ENCODE assay signal across 27 mouse cellular contexts in the genomic region with DNA sequence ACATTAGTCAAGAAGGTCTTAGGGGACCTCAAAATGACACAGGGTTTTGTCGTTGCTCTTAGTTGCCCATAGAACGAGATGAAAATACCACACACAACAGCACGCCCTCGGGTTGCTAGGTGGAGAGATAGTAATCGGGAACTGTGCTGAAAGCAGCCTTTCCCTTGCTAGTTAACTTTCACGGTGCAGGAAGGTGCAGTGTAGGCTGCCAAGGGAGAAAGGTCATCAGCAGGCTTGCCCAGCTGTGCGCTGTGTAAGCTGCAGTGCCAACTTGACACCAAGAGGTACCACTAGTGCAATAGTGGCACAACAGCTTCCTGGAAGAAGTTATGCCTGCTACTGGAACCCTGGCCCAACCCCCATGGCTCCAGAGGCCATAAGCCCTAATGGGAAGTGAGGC. TPM values are rescaled to one million over a fixed set of nuclear protein-coding genes. Genes with fewer than 3 reads are reported as not detected.
DNase-seq lines count a peak whose midpoint lies in the region; ATAC-seq and TF ChIP-seq lines count a peak whose summit lies in the region.
"Had no signal": no experiment of that assay in that cellular context is flagged by ENCODE, and none has a peak within 500 bp of the region (broad histone marks: within the 10 kb centered on the region; RNA-seq: fewer than 3 reads in every experiment).

No protein-coding gene starts in this region.

- no peak overlapping the region for H3K4me2 ChIP-seq in liver, embryonic 12.5 days
- H3K4me2 ChIP-seq in lung, postnatal 0 days (replicated peaks; ENCODE audit: low read depth, low read length): no peak overlapping the region
- H3K4me2 ChIP-seq: embryonic facial prominence, embryonic 13.5 days; heart, embryonic 11.5 days; hindbrain, embryonic 13.5 days; intestine, embryonic 15.5 days had no signal

- no peaks in the 10 kb centered on the region for H3K9me3 ChIP-seq in liver, embryonic 12.5 days (replicated peaks)
- H3K9me3 ChIP-seq in lung, postnatal 0 days (ENCODE audit: low read length): no peaks in the 10 kb centered on the region
- H3K9me3 ChIP-seq: embryonic facial prominence, embryonic 10.5 days; embryonic facial prominence, embryonic 13.5 days; hindbrain, embryonic 10.5 days; hindbrain, embryonic 13.5 days; intestine, embryonic 15.5 days had no signal

- no peaks in the 10 kb centered on the region for H3K4me1 ChIP-seq in liver, adult 2 months (ENCODE audit: control insufficient read depth, insufficient read depth, low read length)
- H3K4me1 ChIP-seq in liver, embryonic 12.5 days: no peaks in the 10 kb centered on the region
- H3K4me1 ChIP-seq in olfactory bulb, adult 2 months (ENCODE audit: control insufficient read depth, insufficient read depth, low read length): no peaks in the 10 kb centered on the region
- no peaks in the 10 kb centered on the region for H3K4me1 ChIP-seq in lung, postnatal 0 days (ENCODE audit: insufficient read depth, low read depth, low read length)
- H3K4me1 ChIP-seq: embryonic facial prominence, embryonic 10.5 days; embryonic facial prominence, embryonic 13.5 days; intestine, embryonic 15.5 days had no signal

- no peaks in the 10 kb centered on the region for H3K79me2 ChIP-seq in liver, adult 2 months (ENCODE audit: control insufficient read depth, insufficient read depth, low read length)

- 34% methylated on average over 7 of the region's 7 CpGs for WGBS in liver, adult 2 months
- WGBS in liver, embryonic 12.5 days (ENCODE audit: insufficient replicate concordance): 66% methylated on average over 7 of the region's 7 CpGs
- 87% methylated on average over 7 of the region's 7 CpGs for WGBS in olfactory bulb, adult 2 months
- WGBS in lung, postnatal 0 days: 86% methylated on average over 7 of the region's 7 CpGs

- H3K27ac ChIP-seq in gastrocnemius, adult 2 months: peak overlapping the region; percentile 78
- no peak overlapping the region for H3K27ac ChIP-seq in liver, adult 2 months (replicated peaks; ENCODE audit: insufficient read depth, low read depth, low read length)
- no peak overlapping the region for H3K27ac ChIP-seq in liver, embryonic 12.5 days
- H3K27ac ChIP-seq in olfactory bulb, adult 2 months (ENCODE audit: insufficient read depth, low read depth, low read length): peak overlapping the region; percentile 6; the same call in 1 of the 2 replicates
- no peak overlapping the region for H3K27ac ChIP-seq in lung, postnatal 0 days (ENCODE audit: low read length)
- H3K27ac ChIP-seq: embryonic facial prominence, embryonic 10.5 days; embryonic facial prominence, embryonic 13.5 days; hindbrain, embryonic 10.5 days; hindbrain, embryonic 13.5 days; intestine, embryonic 15.5 days had no signal

- H3K36me3 ChIP-seq in liver, adult 2 months (ENCODE audit: control insufficient read depth, insufficient read depth, low read length): no peaks in the 10 kb centered on the region
- H3K36me3 ChIP-seq in liver, embryonic 12.5 days: no peaks in the 10 kb centered on the region
- H3K36me3 ChIP-seq in lung, postnatal 0 days (ENCODE audit: insufficient read depth, low read length): no peaks in the 10 kb centered on the region
- H3K36me3 ChIP-seq: embryonic facial prominence, embryonic 10.5 days; embryonic facial prominence, embryonic 13.5 days; hindbrain, embryonic 10.5 days; hindbrain, embryonic 13.5 days; intestine, embryonic 15.5 days had no signal

- H3K4me3 ChIP-seq in gastrocnemius, adult 2 months: no peak overlapping the region
- no peak overlapping the region for H3K4me3 ChIP-seq in liver, adult 2 months (ENCODE audit: insufficient read depth, low read depth, low read length)
- no peak overlapping the region for H3K4me3 ChIP-seq in liver, embryonic 12.5 days
- H3K4me3 ChIP-seq in olfactory bulb, adult 2 months (ENCODE audit: insufficient read depth, low read depth, low read length): no peak overlapping the region
- H3K4me3 ChIP-seq in lung, postnatal 0 days (ENCODE audit: low read depth, low read length): no peak overlapping the region
- H3K4me3 ChIP-seq: embryonic facial prominence, embryonic 10.5 days; embryonic facial prominence, embryonic 13.5 days; hindbrain, embryonic 10.5 days; hindbrain, embryonic 13.5 days; intestine, embryonic 15.5 days had no signal

- DNase-seq in gastrocnemius, adult 2 months: no peak
- no peak for DNase-seq in gastrocnemius, adult 8-10 months (ENCODE audit: low spot score in 2 of 2)
- DNase-seq in liver, adult 2 months (ENCODE audit: extremely low read depth, low read depth, low spot score): peak; percentile 67
- DNase-seq in lung, postnatal 0 days (ENCODE audit: low spot score): no peak
- no peak for DNase-seq in right cerebral cortex, postnatal 4 days
- DNase-seq: adrenal gland, adult 8-10 months; adrenal gland, postnatal 25 days; cerebellum, adult 18-20 months; cerebellum, adult 9-10 months; cerebellum, postnatal 36 days; embryo, embryonic 11 days; forebrain, postnatal 0 days; gastrocnemius, postnatal 14 days; heart, adult 18-20 months; kidney, adult 11 months had no signal

- TF ChIP-seq POLR2A in liver, adult 2 months (IDR thresholded peaks at IDR 0.05; ENCODE audit: extremely low read depth, insufficient read depth, low read length): no peak
- TF ChIP-seq POLR2A in olfactory bulb, adult 2 months (IDR thresholded peaks at IDR 0.05; ENCODE audit: insufficient read depth, low read depth, low read length): no peak

- H3K27me3 ChIP-seq in liver, adult 2 months (ENCODE audit: control insufficient read depth, insufficient read depth, low read length): no peaks in the 10 kb centered on the region
- no peaks in the 10 kb centered on the region for H3K27me3 ChIP-seq in liver, embryonic 12.5 days (replicated peaks)
- H3K27me3 ChIP-seq in lung, postnatal 0 days (replicated peaks; ENCODE audit: insufficient read depth, low read length): no peaks in the 10 kb centered on the region
- H3K27me3 ChIP-seq: hindbrain, embryonic 13.5 days; intestine, embryonic 15.5 days; Patski had no signal

- intact Hi-C loops in gastrocnemius, adult 2 months (cut with DNase I): no loop called here

- ATAC-seq in liver, embryonic 12.5 days: no peak
- ATAC-seq in erythroid progenitor cell, adult 5-6 weeks (replicated peaks; ENCODE audit: low FRiP score, poor library complexity, severe bottlenecking): peak; percentile 88
- ATAC-seq in lung, postnatal 0 days: no peak
- ATAC-seq: forebrain, embryonic 14.5 days; forebrain, postnatal 0 days; hindbrain, embryonic 16.5 days; intestine, embryonic 15.5 days; Patski had no signal

- H3K9ac ChIP-seq in liver, adult 2 months (ENCODE audit: low read depth, low read length): no peak overlapping the region
- no peak overlapping the region for H3K9ac ChIP-seq in liver, embryonic 12.5 days
- H3K9ac ChIP-seq in lung, postnatal 0 days (replicated peaks; ENCODE audit: low read depth): no peak overlapping the region
- H3K9ac ChIP-seq: embryonic facial prominence, embryonic 13.5 days; forebrain, postnatal 0 days; hindbrain, embryonic 13.5 days; intestine, embryonic 15.5 days had no signal

- no peak for TF ChIP-seq EP300 in lung, postnatal 0 days (IDR thresholded peaks at IDR 0.05)

- no peak for TF ChIP-seq CTCF in gastrocnemius, adult 2 months (IDR thresholded peaks at IDR 0.05)
- TF ChIP-seq CTCF in liver, adult 2 months (IDR thresholded peaks at IDR 0.05; ENCODE audit: low read depth, low read length): no peak
- no peak for TF ChIP-seq CTCF in olfactory bulb, adult 2 months (IDR thresholded peaks at IDR 0.05; ENCODE audit: insufficient read depth, low read depth, low read length)
- no peak for TF ChIP-seq CTCF in lung, postnatal 0 days (IDR thresholded peaks at IDR 0.05)

RNA-seq across cellular contexts. Expression of a gene that starts 38.5 kb away (rescaled TPM):
- under 1 TPM in 1 of 2 experiments, not detected in 1; 0.03 TPM for total RNA-seq in gastrocnemius, adult 2 months (2021)
- total RNA-seq in gastrocnemius, adult 8-10 months (2022): under 1 TPM in 2 of 4 experiments, not detected in 2; 0.05 to 0.11 TPM
- not detected in 2 replicates for total RNA-seq in liver, adult 2 months (2014; rRNA removed)
- polyA plus RNA-seq in liver, adult 2 months (2012; rRNA removed): 0.01 TPM in 1 of 2 replicates, not detected in the other
- polyA plus RNA-seq in liver, embryonic 12.5 days (2016; fragmentation: Nextera tagmentation; extraction: Ambion mirVana): not detected in 2 replicates
- not detected in 2 replicates for total RNA-seq in erythroid progenitor cell, adult 5-6 weeks (2015; ENCODE audit: low replicate concordance)
- total RNA-seq in erythroid progenitor cell, adult 5-6 weeks (2017; ENCODE audit: low replicate concordance): not detected in 2 replicates
- not detected in 2 replicates for polyA plus RNA-seq in olfactory bulb, adult 2 months (2012; ENCODE audit: insufficient read depth, insufficient read length, low replicate concordance, missing spikeins)
- polyA plus RNA-seq in lung, postnatal 0 days (2015; fragmentation: Nextera tagmentation; extraction: Ambion mirVana): 0.06 and 0.08 TPM in 2 replicates
- polyA plus RNA-seq: heart, embryonic 11.5 days; intestine, embryonic 15.5 days had no signal

Comparison
In these comparisons a context has a peak if more than half of its experiments do, and no peak if none do; other contexts are left out.
1. H3K27ac ChIP-seq: peak in gastrocnemius, adult 2 months (single experiment) and olfactory bulb, adult 2 months (single experiment); none in liver, adult 2 months (single experiment), liver, embryonic 12.5 days (single experiment) and lung, postnatal 0 days (single experiment).